Mouse (Mus musculus) megakaryocyte, embryonic 14.5 days (primary cell): Measurements from ENCODE around the gene Pyroxd1.

Source experiments
- FLI1 ChIP-seq: IDR thresholded peaks from 2 replicates; pipeline ENCODE4 v1.6.1; 2012; ENCODE audit warnings: low read length, inconsistent platforms, mixed read lengths
- GATA1 ChIP-seq: IDR thresholded peaks from 3 replicates; pipeline ENCODE4 v1.6.1; 2012; ENCODE audit warnings: mixed read lengths, low read length, inconsistent platforms, borderline replicate concordance

GRCm38 (mm10) chr6:142298098-142298497, 47.4 kb upstream of the Pyroxd1 start, which contains the start of gene Iapp:
- no peak for TF ChIP-seq GATA1
- no peak for TF ChIP-seq FLI1
